Mouse (Mus musculus): ENCODE measurements around the gene E130114P18Rik. TPM values are rescaled to one million over a fixed set of nuclear protein-coding genes. Genes with fewer than 3 reads are reported as not detected.
A peak's percentile ranks its signal among the peaks of the same experiment; 100 is the strongest.

The E130114P18Rik gene
- total and polyA plus RNA-seq, 3 experiments, result 0.11 TPM; not detected in 2

DNA sequence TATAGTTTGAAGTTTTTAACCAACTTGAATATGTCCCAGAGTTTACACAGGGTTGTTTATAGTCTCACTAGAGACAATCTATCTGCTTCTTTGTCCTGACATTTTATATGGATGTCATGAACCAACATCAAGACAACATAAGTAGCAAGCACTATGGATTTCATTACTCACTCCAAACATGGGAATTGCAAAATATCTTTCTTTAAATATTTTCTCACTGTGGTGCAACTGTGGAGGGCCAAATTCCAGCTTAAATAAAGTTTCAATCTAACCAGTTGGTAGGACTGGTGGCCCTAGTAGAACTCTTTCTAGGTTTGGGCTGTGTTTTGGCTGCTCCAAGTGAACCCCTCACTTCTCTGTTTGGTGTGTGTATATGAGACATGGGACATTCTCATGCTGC lies 38.1 kb upstream of the E130114P18Rik start:
- no peak for DNase-seq (ENCODE audit: low spot score)
- ATAC-seq (ENCODE audit: extremely low read depth, insufficient number of reproducible peaks, low FRiP score, poor library complexity, severe bottlenecking), result no peak
- Histone ChIP-seq H3K27me3 (ENCODE audit: insufficient read depth, low read length) (no peaks in the 10 kb centered on the region), H3K4me3 (ENCODE audit: low read depth, low read length) (no peak overlapping the region), H3K36me3 (replicated peaks) (peaks cover 3% of the 10 kb centered on the region), H3K4me1 (ENCODE audit: insufficient read depth, low read depth, low read length) (no peaks in the 10 kb centered on the region), H3K9me3 (replicated peaks) (peaks cover 9% of the 10 kb centered on the region)
- no peak for TF ChIP-seq POLR2AphosphoS5 (IDR thresholded peaks at IDR 0.05; ENCODE audit: insufficient replicate concordance, low read depth, low read length)
- TF ChIP-seq GATA1 (IDR thresholded peaks at IDR 0.05; ENCODE audit: borderline replicate concordance, low read length), result no peak
- TF ChIP-seq CTCF (IDR thresholded peaks at IDR 0.05; ENCODE audit: low read depth, low read length), result no peak
- no peak for TF ChIP-seq TAL1 (conservative IDR thresholded peaks at IDR 0.05; ENCODE audit: low read depth, low read length)
- no peak for TF ChIP-seq GATA2 (IDR thresholded peaks at IDR 0.05; ENCODE audit: borderline replicate concordance, low read depth, low read length)

DNA sequence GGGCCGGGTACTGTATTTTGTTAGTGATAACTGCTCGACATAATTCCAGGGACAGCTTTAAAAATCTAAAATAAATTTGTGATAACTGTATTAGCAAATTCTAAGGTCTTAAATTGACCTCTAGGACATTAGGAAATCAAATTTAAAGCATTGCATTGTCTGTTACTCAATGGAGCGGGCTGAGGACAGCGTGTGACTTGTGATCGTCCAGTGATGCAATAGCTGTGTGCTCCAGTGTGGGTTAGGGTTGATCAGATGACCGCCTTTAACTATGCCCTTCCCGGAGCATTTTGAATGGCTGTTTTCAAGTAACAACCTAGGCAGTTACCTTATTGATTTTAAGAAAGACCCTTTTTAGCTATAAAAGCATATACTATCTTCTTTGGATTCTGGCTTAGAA lies 36.6 kb upstream of the E130114P18Rik start:
- Histone ChIP-seq H3K4me3 (ENCODE audit: low read depth, low read length) (no peak overlapping the region), H3K9me3 (replicated peaks) (peaks cover 9% of the 10 kb centered on the region), H3K27me3 (ENCODE audit: insufficient read depth, low read length) (no peaks in the 10 kb centered on the region), H3K4me1 (ENCODE audit: insufficient read depth, low read depth, low read length) (no peaks in the 10 kb centered on the region), H3K36me3 (replicated peaks) (peaks cover 3% of the 10 kb centered on the region)
- no peak for ATAC-seq (ENCODE audit: extremely low read depth, insufficient number of reproducible peaks, low FRiP score, poor library complexity, severe bottlenecking)
- TF ChIP-seq GATA2 (IDR thresholded peaks at IDR 0.05; ENCODE audit: borderline replicate concordance, low read depth, low read length), result no peak
- TF ChIP-seq CTCF (IDR thresholded peaks at IDR 0.05; ENCODE audit: low read depth, low read length), result no peak
- TF ChIP-seq GATA1 (IDR thresholded peaks at IDR 0.05; ENCODE audit: borderline replicate concordance, low read length), result no peak
- no peak for TF ChIP-seq POLR2AphosphoS5 (IDR thresholded peaks at IDR 0.05; ENCODE audit: insufficient replicate concordance, low read depth, low read length)
- TF ChIP-seq TAL1 (conservative IDR thresholded peaks at IDR 0.05; ENCODE audit: low read depth, low read length), result no peak
- DNase-seq (ENCODE audit: low spot score), result no peak

DNA sequence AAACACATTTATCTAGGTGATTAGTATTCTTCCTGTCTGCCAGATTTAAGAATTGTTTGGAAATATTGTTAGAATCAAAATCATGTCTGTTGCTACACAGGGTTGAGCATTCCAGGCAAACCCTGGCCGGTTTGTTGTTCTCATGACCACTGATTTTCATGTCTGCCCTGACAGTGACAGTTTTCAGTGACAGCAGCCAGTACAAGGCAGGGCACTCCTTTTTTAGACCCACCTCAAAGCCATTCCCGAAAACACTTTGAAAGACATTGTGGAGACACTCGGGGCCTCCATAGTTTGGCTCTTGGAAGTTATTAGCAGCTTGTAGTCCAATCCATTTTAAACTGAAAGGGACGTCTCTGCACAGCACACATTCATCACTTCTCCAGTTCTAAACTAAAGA lies 36.1 kb upstream of the E130114P18Rik start:
- no peak for TF ChIP-seq GATA1 (IDR thresholded peaks at IDR 0.05; ENCODE audit: borderline replicate concordance, low read length)
- ATAC-seq (ENCODE audit: extremely low read depth, insufficient number of reproducible peaks, low FRiP score, poor library complexity, severe bottlenecking), result no peak
- Histone ChIP-seq H3K4me3 (ENCODE audit: low read depth, low read length) (no peak overlapping the region), H3K27me3 (ENCODE audit: insufficient read depth, low read length) (no peaks in the 10 kb centered on the region), H3K9me3 (replicated peaks) (peaks cover 5% of the 10 kb centered on the region), H3K4me1 (ENCODE audit: insufficient read depth, low read depth, low read length) (no peaks in the 10 kb centered on the region), H3K36me3 (replicated peaks) (no peaks in the 10 kb centered on the region)
- no peak for DNase-seq (ENCODE audit: low spot score)

DNA sequence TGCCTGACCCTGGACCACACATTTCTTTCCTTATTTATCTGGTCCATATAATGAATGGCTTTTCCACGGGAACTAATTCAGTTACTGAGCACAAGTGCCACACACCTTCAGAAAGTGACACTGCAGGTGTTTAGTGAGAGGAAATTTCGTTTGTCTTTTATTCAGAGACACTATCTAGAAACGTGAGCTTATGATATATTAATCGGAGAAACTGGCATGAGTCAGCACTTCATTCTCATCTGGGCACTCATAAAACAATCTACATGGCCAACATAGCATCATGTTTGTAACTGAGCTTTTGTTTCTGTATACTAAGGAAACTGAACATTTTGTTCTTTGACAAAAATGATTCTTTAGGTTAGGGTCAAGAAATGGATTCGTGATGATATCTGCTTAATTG lies 35.2 kb upstream of the E130114P18Rik start:
- no peaks in the 10 kb centered on the region for H3K4me1 ChIP-seq (ENCODE audit: insufficient read depth, low read depth, low read length)

DNA sequence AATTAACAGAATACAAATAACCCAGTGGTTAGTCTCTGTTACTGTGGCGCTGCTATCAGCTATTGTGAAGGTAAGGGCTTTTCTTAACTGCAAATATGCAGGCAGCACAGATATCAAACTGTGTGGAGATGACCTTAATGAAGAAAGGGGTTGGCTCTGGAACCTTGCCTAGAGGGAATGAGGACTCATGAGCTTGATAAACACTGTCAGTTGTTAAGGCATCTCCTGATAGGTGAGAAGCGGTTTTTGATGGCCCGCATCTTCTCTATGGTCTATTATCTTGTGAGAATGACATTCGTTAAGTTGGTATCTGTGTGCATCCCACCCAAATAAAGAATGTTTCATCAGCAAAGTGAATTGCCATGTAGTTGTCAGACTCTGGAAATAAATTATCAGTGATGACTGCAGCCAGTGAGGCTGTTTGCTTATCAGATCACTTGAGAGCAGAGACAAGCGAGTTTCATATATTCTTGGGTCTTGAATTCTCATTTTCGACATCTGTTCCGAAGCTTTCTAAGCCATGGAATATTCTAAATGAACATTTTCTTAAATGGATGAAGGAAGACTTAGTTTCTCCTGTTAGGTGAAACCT lies 32.6 kb upstream of the E130114P18Rik start:
- ATAC-seq (ENCODE audit: extremely low read depth, insufficient number of reproducible peaks, low FRiP score, poor library complexity, severe bottlenecking), result peak; percentile 28; the same call in 1 of the 2 replicates
- DNase-seq (ENCODE audit: low spot score), result no peak
- H3K27me3 ChIP-seq (ENCODE audit: insufficient read depth, low read length), result no peaks in the 10 kb centered on the region
- TF ChIP-seq POLR2AphosphoS5 (IDR thresholded peaks at IDR 0.05; ENCODE audit: insufficient replicate concordance, low read depth, low read length) (no peak), GATA2 (IDR thresholded peaks at IDR 0.05; ENCODE audit: borderline replicate concordance, low read depth, low read length) (no peak), TAL1 (conservative IDR thresholded peaks at IDR 0.05; ENCODE audit: low read depth, low read length) (no peak), GATA1 (IDR thresholded peaks at IDR 0.05; ENCODE audit: borderline replicate concordance, low read length) (no peak), CTCF (IDR thresholded peaks at IDR 0.05; ENCODE audit: low read depth, low read length) (no peak)
- H3K4me3 ChIP-seq (ENCODE audit: low read depth, low read length), result no peak overlapping the region
- H3K4me1 ChIP-seq (ENCODE audit: insufficient read depth, low read depth, low read length), result no peaks in the 10 kb centered on the region
- peaks cover 6% of the 10 kb centered on the region; the same call in 1 of the 2 replicates for H3K9me3 ChIP-seq (replicated peaks)
- H3K36me3 ChIP-seq (replicated peaks), result peaks cover 3% of the 10 kb centered on the region

More for the DNA sequence above, 35.2 kb upstream of the E130114P18Rik start:
- Histone ChIP-seq H3K4me3 (ENCODE audit: low read depth, low read length) (no peak overlapping the region), H3K27me3 (ENCODE audit: insufficient read depth, low read length) (no peaks in the 10 kb centered on the region), H3K36me3 (replicated peaks) (no peaks in the 10 kb centered on the region), H3K9me3 (replicated peaks) (peaks cover 5% of the 10 kb centered on the region; the same call in 1 of the 2 replicates)
- no peak for ATAC-seq (ENCODE audit: extremely low read depth, insufficient number of reproducible peaks, low FRiP score, poor library complexity, severe bottlenecking)
- no peak for DNase-seq (ENCODE audit: low spot score)
- no peak for TF ChIP-seq CTCF (IDR thresholded peaks at IDR 0.05; ENCODE audit: low read depth, low read length)
- TF ChIP-seq POLR2AphosphoS5 (IDR thresholded peaks at IDR 0.05; ENCODE audit: insufficient replicate concordance, low read depth, low read length), result no peak
- TF ChIP-seq GATA1 (IDR thresholded peaks at IDR 0.05; ENCODE audit: borderline replicate concordance, low read length), result no peak
- TF ChIP-seq TAL1 (conservative IDR thresholded peaks at IDR 0.05; ENCODE audit: low read depth, low read length), result no peak
- no peak for TF ChIP-seq GATA2 (IDR thresholded peaks at IDR 0.05; ENCODE audit: borderline replicate concordance, low read depth, low read length)

DNA sequence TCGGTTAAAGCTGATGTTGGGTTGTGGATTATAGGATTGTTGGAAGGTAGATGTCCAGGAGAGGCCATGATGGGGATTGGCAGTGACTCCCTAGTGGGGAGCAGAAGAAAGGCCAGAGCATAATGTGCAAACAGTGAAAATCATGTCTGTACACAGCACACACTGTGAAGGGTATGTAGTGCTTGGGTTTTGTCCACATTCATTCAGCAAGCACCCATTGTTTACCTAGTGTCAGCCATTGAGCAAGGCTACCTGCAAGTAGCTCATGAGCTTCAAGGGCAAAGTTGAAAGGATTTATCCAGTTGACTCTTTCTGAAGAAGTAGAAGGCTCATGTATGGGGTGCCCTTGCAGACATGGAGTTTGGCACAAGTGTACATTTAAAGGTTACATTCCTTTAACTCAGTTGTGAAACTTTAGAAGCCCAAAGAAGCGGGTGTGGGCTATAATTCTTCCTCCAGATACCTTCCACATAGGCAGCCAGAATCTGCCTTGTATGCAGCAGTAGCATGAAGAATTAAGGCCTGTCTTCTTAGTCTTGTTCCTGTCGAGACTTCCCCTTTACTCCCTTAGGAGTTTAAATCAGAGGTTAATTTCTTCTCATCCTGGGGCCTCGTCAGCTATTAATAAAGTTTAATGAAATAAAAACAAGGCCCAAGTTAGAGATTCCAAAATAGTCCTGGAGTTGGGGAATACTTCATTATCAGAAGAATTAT lies 31.9 kb upstream of the E130114P18Rik start:
- Histone ChIP-seq H3K27me3 (ENCODE audit: insufficient read depth, low read length) (no peaks in the 10 kb centered on the region), H3K4me1 (ENCODE audit: insufficient read depth, low read depth, low read length) (no peaks in the 10 kb centered on the region), H3K36me3 (replicated peaks) (peaks cover 3% of the 10 kb centered on the region), H3K9me3 (replicated peaks) (peaks cover 6% of the 10 kb centered on the region; the same call in 1 of the 2 replicates), H3K4me3 (ENCODE audit: low read depth, low read length) (no peak overlapping the region)
- TF ChIP-seq CTCF (IDR thresholded peaks at IDR 0.05; ENCODE audit: low read depth, low read length), result no peak
- no peak for TF ChIP-seq TAL1 (conservative IDR thresholded peaks at IDR 0.05; ENCODE audit: low read depth, low read length)
- TF ChIP-seq POLR2AphosphoS5 (IDR thresholded peaks at IDR 0.05; ENCODE audit: insufficient replicate concordance, low read depth, low read length), result no peak
- no peak for TF ChIP-seq GATA2 (IDR thresholded peaks at IDR 0.05; ENCODE audit: borderline replicate concordance, low read depth, low read length)
- TF ChIP-seq GATA1 (IDR thresholded peaks at IDR 0.05; ENCODE audit: borderline replicate concordance, low read length), result no peak
- ATAC-seq (ENCODE audit: extremely low read depth, insufficient number of reproducible peaks, low FRiP score, poor library complexity, severe bottlenecking), result no peak
- DNase-seq (ENCODE audit: low spot score), result no peak
